In genomic region chr4:138038365-138039274, GRCm38 (mm10) we compare ENCODE assay signal across 8 mouse cellular contexts. TPM values are rescaled to one million over a fixed set of nuclear protein-coding genes. Genes with fewer than 3 reads are reported as not detected.
DNase-seq lines count a peak whose midpoint lies in the region; ATAC-seq and TF ChIP-seq lines count a peak whose summit lies in the region.

No protein-coding gene starts in this region.

- no peaks in the 10 kb centered on the region for H3K27me3 ChIP-seq in hindbrain, embryonic 15.5 days
- H3K27me3 ChIP-seq in hindbrain, embryonic 14.5 days (ENCODE audit: control insufficient read depth, insufficient read depth, low read length): no peaks in the 10 kb centered on the region
- H3K27me3 ChIP-seq in ES-Bruce4 (ENCODE audit: control insufficient read depth, insufficient read depth, low read length, poor library complexity, severe bottlenecking): no peaks in the 10 kb centered on the region
- H3K27me3 ChIP-seq in kidney, embryonic 16.5 days (ENCODE audit: insufficient read depth, low read length): no peaks in the 10 kb centered on the region

- TF ChIP-seq POLR2A in ES-Bruce4 (IDR thresholded peaks at IDR 0.05; ENCODE audit: insufficient read depth, low read length): no peak

- H3K4me2 ChIP-seq in hindbrain, embryonic 15.5 days: no peak overlapping the region
- no peak overlapping the region for H3K4me2 ChIP-seq in hindbrain, embryonic 14.5 days (replicated peaks)
- H3K4me2 ChIP-seq in kidney, embryonic 16.5 days (replicated peaks; ENCODE audit: low read depth, low read length): no peak overlapping the region

- no peaks in the 10 kb centered on the region for H3K9me3 ChIP-seq in hindbrain, embryonic 15.5 days
- no peaks in the 10 kb centered on the region for H3K9me3 ChIP-seq in hindbrain, embryonic 14.5 days (ENCODE audit: control insufficient read depth, low read length)
- no peaks in the 10 kb centered on the region for H3K9me3 ChIP-seq in ES-Bruce4 (replicated peaks; ENCODE audit: control insufficient read depth, insufficient read depth, low read length, poor library complexity, severe bottlenecking)
- no peaks in the 10 kb centered on the region for H3K9me3 ChIP-seq in kidney, embryonic 16.5 days (ENCODE audit: low read length)

- TF ChIP-seq EP300 in ES-Bruce4 (IDR thresholded peaks at IDR 0.05; ENCODE audit: insufficient read depth, low read depth, low read length): no peak

- H3K27ac ChIP-seq in hindbrain, embryonic 15.5 days (replicated peaks): peak overlapping the region; percentile 57; the same call in 1 of the 2 replicates
- H3K27ac ChIP-seq in hindbrain, embryonic 14.5 days: no peak overlapping the region
- 0 out of 2 replicates have a peak overlapping the region, but pooled peaks have one; percentile 30 for H3K27ac ChIP-seq in ES-Bruce4 (ENCODE audit: insufficient read depth, low read length)
- peak overlapping the region; percentile 58 for H3K27ac ChIP-seq in kidney, embryonic 16.5 days (ENCODE audit: low read length)

- WGBS in hindbrain, embryonic 15.5 days: 70% methylated on average over 13 of the region's 13 CpGs
- 70% methylated on average over 13 of the region's 13 CpGs for WGBS in hindbrain, embryonic 14.5 days
- 40% methylated on average over 13 of the region's 13 CpGs for WGBS in kidney, embryonic 16.5 days

- no peak for TF ChIP-seq CTCF in ES-Bruce4 (IDR thresholded peaks at IDR 0.05; ENCODE audit: low read depth, low read length)

- ATAC-seq in hindbrain, embryonic 15.5 days (ENCODE audit: low FRiP score, low read depth): no peak
- no peak for ATAC-seq in hindbrain, embryonic 14.5 days (ENCODE audit: low FRiP score)
- ATAC-seq in kidney, embryonic 16.5 days (ENCODE audit: low FRiP score, low TSS enrichment): peak; percentile 69

- H3K9ac ChIP-seq in hindbrain, embryonic 15.5 days: no peak overlapping the region
- no peak overlapping the region for H3K9ac ChIP-seq in hindbrain, embryonic 14.5 days
- no peak overlapping the region; the same call in 1 of the 2 replicates for H3K9ac ChIP-seq in ES-Bruce4 (ENCODE audit: low read depth, poor library complexity, severe bottlenecking)
- H3K9ac ChIP-seq in kidney, embryonic 16.5 days (replicated peaks; ENCODE audit: low read length): no peak overlapping the region; the same call in 1 of the 2 replicates

- H3K36me3 ChIP-seq in hindbrain, embryonic 15.5 days: no peaks in the 10 kb centered on the region
- H3K36me3 ChIP-seq in hindbrain, embryonic 14.5 days (replicated peaks; ENCODE audit: control insufficient read depth, insufficient read depth): peaks cover 3% of the 10 kb centered on the region; the same call in 1 of the 2 replicates
- no peaks in the 10 kb centered on the region for H3K36me3 ChIP-seq in ES-Bruce4 (ENCODE audit: control insufficient read depth, insufficient read depth, low read length, poor library complexity, severe bottlenecking)
- peaks cover 15% of the 10 kb centered on the region; the same call in 1 of the 2 replicates for H3K36me3 ChIP-seq in kidney, embryonic 16.5 days (ENCODE audit: insufficient read depth, low read length)

- H3K4me1 ChIP-seq in hindbrain, embryonic 15.5 days (replicated peaks): peaks cover 54% of the 10 kb centered on the region
- peaks cover 31% of the 10 kb centered on the region for H3K4me1 ChIP-seq in hindbrain, embryonic 14.5 days (replicated peaks; ENCODE audit: control insufficient read depth, insufficient read depth, low read length)
- H3K4me1 ChIP-seq in ES-Bruce4 (ENCODE audit: control insufficient read depth, insufficient read depth, low read length): peaks cover 5% of the 10 kb centered on the region
- peaks cover 28% of the 10 kb centered on the region for H3K4me1 ChIP-seq in kidney, embryonic 16.5 days (ENCODE audit: insufficient read depth, low read length)

- H3K4me3 ChIP-seq in hindbrain, embryonic 15.5 days: no peak overlapping the region
- H3K4me3 ChIP-seq in hindbrain, embryonic 14.5 days (replicated peaks; ENCODE audit: low read length): no peak overlapping the region
- H3K4me3 ChIP-seq in ES-Bruce4 (ENCODE audit: low read depth, low read length): no peak overlapping the region
- H3K4me3 ChIP-seq in kidney, embryonic 16.5 days (ENCODE audit: low read length): no peak overlapping the region

- DNase-seq in adrenal gland, postnatal 14 days: peak; percentile 29
- DNase-seq in adrenal gland, adult 8-10 months: no peak
- no peak for DNase-seq in hindbrain, embryonic 14.5 days (ENCODE audit: low spot score)
- DNase-seq in spleen, adult 18-20 months: no peak
- DNase-seq in left cerebral cortex, adult 18-20 months (ENCODE audit: low spot score in 2 of 2): no peak

RNA-seq across cellular contexts. Expression of gene Eif4g3, which starts 45.8 kb away (rescaled TPM):
- total RNA-seq in adrenal gland, postnatal 14 days (2021): 104 and 107 TPM in 2 replicates
- 100 to 1,000 TPM in 3 of 4 experiments, 10 to 100 TPM in 1; 97.4 to 133 (median 119) TPM for total RNA-seq in adrenal gland, adult 8-10 months (2022)
- 49.9 and 51.0 TPM in 2 replicates for polyA plus RNA-seq in hindbrain, embryonic 15.5 days (2015; fragmentation: Nextera tagmentation; extraction: Ambion mirVana)
- 59.7 and 65.3 TPM in 2 replicates for polyA plus RNA-seq in hindbrain, embryonic 14.5 days (2014; fragmentation: Nextera tagmentation; extraction: Ambion mirVana)
- polyA plus RNA-seq in ES-Bruce4 (2011; ENCODE audit: insufficient read depth, insufficient read length, low read depth, missing spikeins): 71.7 TPM in 2 replicates
- 32.9 and 39.3 TPM in 2 replicates for polyA plus RNA-seq in kidney, embryonic 16.5 days (2015; fragmentation: Nextera tagmentation; extraction: Ambion mirVana)
- 100 to 1,000 TPM; 155 to 168 TPM for total RNA-seq in left cerebral cortex, adult 18-20 months (2021)
